Mouse (Mus musculus) retina, postnatal 7 days (tissue): ENCODE measurements around the gene Mvb12b.
A peak's percentile ranks its signal among the peaks of the same experiment; 100 is the strongest.

Experiments used
- DNase-seq: peaks from one replicate; pipeline ENCODE4 v3.0.0-alpha.2; 2012; ENCODE audit warnings: low read depth, low spot score

Gene Mvb12b

GRCm38 (mm10) chr2:33700581-33701445, 186.9 kb downstream of the Mvb12b start:
- peak; percentile 27 for DNase-seq

DNA sequence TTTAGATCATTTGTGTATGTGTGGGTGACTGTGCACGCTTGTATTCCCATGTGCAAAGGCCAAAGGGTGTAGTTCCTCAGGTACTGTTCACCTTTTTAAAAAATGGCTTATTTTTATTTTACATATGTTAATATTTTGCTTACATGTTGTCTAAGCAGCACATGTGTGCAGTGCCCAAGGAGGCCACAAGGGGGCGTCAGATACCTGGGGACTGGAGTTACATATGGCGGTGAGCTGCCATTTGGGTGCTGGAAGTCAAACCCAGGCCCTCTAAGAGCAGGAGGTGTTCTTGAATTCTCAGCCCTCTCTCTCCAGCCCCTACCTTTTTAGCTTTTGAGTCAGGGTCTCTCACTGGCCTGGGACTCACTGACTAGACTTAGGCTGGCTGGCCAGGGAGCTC, 188.8 kb downstream of the Mvb12b start:
- DNase-seq, result no peak

- DNase-seq, result no peak
Observed at GRCm38 (mm10) chr2:33696428-33696827, 191.3 kb downstream of the Mvb12b start.

GRCm38 (mm10) chr2:33693931-33694330, 193.8 kb downstream of the Mvb12b start:
- no peak for DNase-seq

- peak; percentile 42 for DNase-seq
Observed at GRCm38 (mm10) chr2:33689880-33690462, 197.8 kb downstream of the Mvb12b start.

DNA sequence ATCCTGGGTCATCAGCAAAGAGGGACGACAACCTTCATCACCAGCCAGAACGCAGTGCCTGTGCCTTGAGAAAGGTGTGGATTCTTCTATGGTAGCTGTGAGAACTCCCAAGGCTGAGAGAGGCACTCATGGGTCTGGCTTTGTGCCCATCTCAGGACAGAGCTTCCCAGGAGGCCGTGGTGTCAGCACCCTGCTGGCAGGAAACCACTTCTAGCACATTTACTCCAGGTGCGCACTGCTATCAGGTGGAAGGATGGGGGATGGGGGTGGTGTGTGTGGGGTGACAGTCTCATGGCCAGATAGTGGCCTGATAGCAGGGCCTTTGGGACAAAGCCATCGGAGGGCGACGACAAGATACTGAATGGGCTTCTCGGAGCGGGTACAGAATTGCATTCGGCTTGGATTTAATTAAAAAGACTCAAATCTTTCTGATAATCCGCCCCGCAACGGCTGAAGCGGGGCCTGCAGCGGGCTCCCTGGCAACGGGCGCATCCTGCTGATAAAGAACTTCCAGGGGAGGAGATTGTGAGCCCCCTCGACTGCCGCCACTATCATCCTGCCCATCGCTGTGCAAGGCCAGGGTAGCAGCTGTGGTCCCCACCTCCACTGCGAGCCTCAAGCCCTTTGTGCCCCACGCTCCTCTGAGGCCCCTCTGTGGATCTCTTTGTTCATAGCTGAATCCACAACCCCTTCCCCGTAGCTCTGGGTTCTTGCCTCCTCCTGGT, 198.4 kb downstream of the Mvb12b start:
- no peak for DNase-seq

- DNase-seq, result no peak
Observed at GRCm38 (mm10) chr2:33683594-33683993, 204.2 kb downstream of the Mvb12b start.

GRCm38 (mm10) chr2:33683095-33683494, 204.7 kb downstream of the Mvb12b start:
- no peak for DNase-seq

- DNase-seq, result peak; percentile 39
Observed at GRCm38 (mm10) chr2:33682219-33682618, 205.5 kb downstream of the Mvb12b start.
